Mouse (Mus musculus) splenic B cell, adult 2 months (primary cell): Measurements from ENCODE around the gene Fosb.
A peak's percentile ranks its signal among the peaks of the same experiment; 100 is the strongest.

Experiments used
- DNase-seq: peaks from one replicate; pipeline ENCODE4 v3.0.0-alpha.2; 2011; ENCODE audit warnings: low read depth, low spot score
- H3K27me3 ChIP-seq: 2 replicates; pipeline ENCODE4 v1.6.1; 2012; ENCODE audit warnings: mild to moderate bottlenecking, low read length, moderate library complexity, mixed read lengths; ENCODE audit not compliant: control insufficient read depth, poor library complexity, insufficient read depth, severe bottlenecking
- H3K36me3 ChIP-seq: 2 replicates; pipeline ENCODE4 v1.6.1; 2012; ENCODE audit warnings: mild to moderate bottlenecking, low read length, moderate library complexity, mixed read lengths; ENCODE audit not compliant: control insufficient read depth, poor library complexity, insufficient read depth, severe bottlenecking

Fosb gene

GRCm38 (mm10) chr7:19268993-19269681 is 40.7 kb downstream of the Fosb start:
- DNase-seq, result peak; percentile 67
- H3K36me3 ChIP-seq, result peaks cover 8% of the 10 kb centered on the region; the same call in 1 of the 2 replicates
- no peaks in the 10 kb centered on the region for H3K27me3 ChIP-seq

GRCm38 (mm10) chr7:19267051-19267450 is 42.8 kb downstream of the Fosb start:
- DNase-seq, result no peak
- Histone ChIP-seq H3K27me3 (no peaks in the 10 kb centered on the region), H3K36me3 (peaks cover 11% of the 10 kb centered on the region)

GRCm38 (mm10) chr7:19265928-19266822 is 43.7 kb downstream of the Fosb start:
- no peaks in the 10 kb centered on the region for H3K27me3 ChIP-seq
- peak; percentile 90 for DNase-seq
- H3K36me3 ChIP-seq, result peaks cover 13% of the 10 kb centered on the region

- H3K36me3 ChIP-seq, result peaks cover 20% of the 10 kb centered on the region
- no peaks in the 10 kb centered on the region for H3K27me3 ChIP-seq
- DNase-seq, result no peak
Measured at GRCm38 (mm10) chr7:19265147-19265546, 44.7 kb downstream of the Fosb start.

- DNase-seq, result no peak
- Histone ChIP-seq H3K36me3 (peaks cover 25% of the 10 kb centered on the region), H3K27me3 (no peaks in the 10 kb centered on the region)
Measured at GRCm38 (mm10) chr7:19258336-19258735, 51.5 kb downstream of the Fosb start.

- DNase-seq, result peak; percentile 19
- peaks cover 22% of the 10 kb centered on the region for H3K36me3 ChIP-seq
- H3K27me3 ChIP-seq, result no peaks in the 10 kb centered on the region
Measured at GRCm38 (mm10) chr7:19257390-19258022, 52.3 kb downstream of the Fosb start.

GRCm38 (mm10) chr7:19256567-19256966 is 53.3 kb downstream of the Fosb start:
- Histone ChIP-seq H3K27me3 (no peaks in the 10 kb centered on the region), H3K36me3 (peaks cover 22% of the 10 kb centered on the region)
- peak; percentile 35 for DNase-seq

- DNase-seq, result no peak
- no peaks in the 10 kb centered on the region for H3K27me3 ChIP-seq
- H3K36me3 ChIP-seq, result peaks cover 14% of the 10 kb centered on the region
Measured at GRCm38 (mm10) chr7:19255395-19255794, 54.5 kb downstream of the Fosb start.

GRCm38 (mm10) chr7:19253437-19253836 is 56.4 kb downstream of the Fosb start:
- no peaks in the 10 kb centered on the region for H3K27me3 ChIP-seq
- no peak for DNase-seq
- H3K36me3 ChIP-seq, result peaks cover 13% of the 10 kb centered on the region
